Mouse (Mus musculus) midbrain, embryonic 16.5 days (tissue): ENCODE results near the gene Mgst3. TPM values are rescaled to one million over a fixed set of nuclear protein-coding genes. Genes with fewer than 3 reads are reported as not detected.

ENCODE experiments used
- ATAC-seq: fragments of 200-750 bp; cut with Nextera tagmentation; 2 replicates; pipeline ENCODE4 v1.8.0; 2017; ENCODE audit warnings: moderate TSS enrichment
- H3K27ac ChIP-seq: fragments of 300-500 bp; sonication (generic); 2 replicates; pipeline ENCODE4 v1.5.1; 2014; ENCODE audit warnings: mild to moderate bottlenecking, low read length, mixed read lengths
- H3K27me3 ChIP-seq: fragments of 300-500 bp; sonication (generic); 2 replicates; pipeline ENCODE4 v1.6.1; 2014; ENCODE audit warnings: low read depth, low read length, mixed read lengths; ENCODE audit not compliant: control insufficient read depth, insufficient read depth
- H3K36me3 ChIP-seq: fragments of 300-500 bp; sonication (generic); 2 replicates; pipeline ENCODE4 v1.6.1; 2014; ENCODE audit warnings: mild to moderate bottlenecking, low read length, moderate library complexity, mixed read lengths; ENCODE audit not compliant: control insufficient read depth, insufficient read depth
- H3K4me1 ChIP-seq: fragments of 300-500 bp; sonication (generic); 2 replicates; pipeline ENCODE4 v1.6.1; 2014; ENCODE audit warnings: mild to moderate bottlenecking, low read length, mixed read lengths; ENCODE audit not compliant: control insufficient read depth, insufficient read depth
- H3K4me2 ChIP-seq: fragments of 300-500 bp; sonication (generic); 2 replicates; pipeline ENCODE4 v1.6.1; 2014; ENCODE audit warnings: mild to moderate bottlenecking, low read length, mixed read lengths
- H3K4me3 ChIP-seq: fragments of 300-500 bp; sonication (generic); 2 replicates; pipeline ENCODE4 v1.5.1; 2014; ENCODE audit warnings: low read depth, mild to moderate bottlenecking, low read length, moderate library complexity, mixed read lengths
- H3K9ac ChIP-seq: fragments of 300-500 bp; sonication (generic); 2 replicates; pipeline ENCODE4 v1.6.1; 2014; ENCODE audit warnings: low read depth, low read length, mixed read lengths
- H3K9me3 ChIP-seq: fragments of 300-500 bp; sonication (generic); replicated peaks from 2 replicates; pipeline ENCODE4 v1.6.1; 2014; ENCODE audit warnings: mild to moderate bottlenecking, low read length, mixed read lengths; ENCODE audit not compliant: control insufficient read depth, poor library complexity, severe bottlenecking
- WGBS: fragments of 180-500 bp; shearing (Covaris S2); extraction: QIAGEN DNeasy Blood & Tissue Kit; methylation state at CpG from one replicate; pipeline ENCODE4 v1.1.7; 2014; 5-methylcytosine and 5-hydroxymethylcytosine counted together
- polyA plus RNA-seq: library from polyadenylated mRNA; unstranded; fragments of >200 nt; fragmentation: Nextera tagmentation; extraction: Ambion mirVana; gene quantifications from 2 replicates; pipeline ENCODE4 v1.2.1, GENCODE M21; 2015

The Mgst3 gene
- polyA plus RNA-seq, 1 experiment from 2014 or later: 170 TPM

DNA sequence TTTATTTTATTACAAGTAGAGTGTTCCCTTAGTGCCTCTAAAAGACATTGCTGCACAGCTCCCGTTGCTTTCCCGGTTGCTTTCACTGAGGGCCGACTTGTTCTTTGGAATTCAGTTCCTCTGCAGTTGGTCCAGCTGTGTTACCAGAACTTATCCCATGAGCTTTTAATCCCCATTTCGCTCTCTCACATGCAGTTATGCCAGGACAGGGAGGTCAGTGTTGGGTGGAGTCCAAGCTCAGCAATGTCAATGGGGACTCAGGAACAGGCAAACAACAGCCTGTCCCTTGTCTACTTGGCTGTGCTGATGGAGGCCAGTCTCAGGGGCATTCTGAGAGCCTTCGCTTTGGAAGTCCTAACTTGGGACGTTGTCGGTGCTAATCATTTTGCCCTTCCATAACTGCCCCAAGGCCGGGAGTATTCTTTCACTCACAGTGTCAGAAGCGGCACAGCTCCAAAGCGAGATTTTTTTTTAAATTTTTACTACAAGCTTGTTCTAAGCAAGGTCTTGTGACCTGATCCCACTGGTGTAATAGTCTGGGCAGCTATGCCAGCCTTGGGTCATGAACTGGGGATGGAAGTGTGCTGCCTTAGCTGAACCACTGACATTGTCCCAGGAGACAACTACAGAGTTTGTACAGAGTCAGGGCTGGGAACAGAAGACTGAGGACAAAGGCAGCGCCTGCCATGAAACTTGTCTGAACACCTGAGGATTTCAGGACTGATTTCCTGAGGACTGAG, 29.0 kb upstream of the Mgst3 start:
- Histone ChIP-seq H3K9me3 (no peaks in the 10 kb centered on the region), H3K27ac (no peak overlapping the region), H3K4me3 (no peak overlapping the region), H3K36me3 (no peaks in the 10 kb centered on the region), H3K9ac (no peak overlapping the region), H3K27me3 (no peaks in the 10 kb centered on the region), H3K4me2 (no peak overlapping the region), H3K4me1 (no peaks in the 10 kb centered on the region)
- no peak for ATAC-seq
- 70% methylated on average over 11 of the region's 11 CpGs for WGBS

DNA sequence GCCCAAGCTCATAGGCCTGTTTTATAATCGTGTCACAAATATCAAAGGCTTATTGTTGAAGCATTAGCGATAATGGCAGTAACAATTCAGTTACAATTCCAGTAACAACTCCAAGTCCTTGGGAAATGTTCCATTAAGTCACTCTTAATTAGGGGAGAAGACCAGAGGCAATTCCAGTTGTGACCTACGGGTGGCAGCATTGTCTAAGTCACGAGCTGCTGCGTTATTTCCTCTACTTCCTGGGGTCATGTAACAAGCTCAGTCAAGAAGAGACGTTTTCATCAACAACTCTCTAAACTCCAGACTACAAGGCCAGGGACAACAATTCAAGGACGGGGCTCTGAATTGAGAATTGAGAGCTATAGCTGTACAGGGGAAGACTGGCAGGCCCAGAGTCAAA, 21.2 kb upstream of the Mgst3 start:
- Histone ChIP-seq H3K9me3 (no peaks in the 10 kb centered on the region), H3K9ac (no peak overlapping the region), H3K4me3 (no peak overlapping the region), H3K4me1 (no peaks in the 10 kb centered on the region), H3K27me3 (no peaks in the 10 kb centered on the region), H3K27ac (no peak overlapping the region), H3K36me3 (no peaks in the 10 kb centered on the region), H3K4me2 (no peak overlapping the region)
- 3% methylated on average over 7 of the region's 7 CpGs for WGBS
- peak; percentile 60 for ATAC-seq

DNA sequence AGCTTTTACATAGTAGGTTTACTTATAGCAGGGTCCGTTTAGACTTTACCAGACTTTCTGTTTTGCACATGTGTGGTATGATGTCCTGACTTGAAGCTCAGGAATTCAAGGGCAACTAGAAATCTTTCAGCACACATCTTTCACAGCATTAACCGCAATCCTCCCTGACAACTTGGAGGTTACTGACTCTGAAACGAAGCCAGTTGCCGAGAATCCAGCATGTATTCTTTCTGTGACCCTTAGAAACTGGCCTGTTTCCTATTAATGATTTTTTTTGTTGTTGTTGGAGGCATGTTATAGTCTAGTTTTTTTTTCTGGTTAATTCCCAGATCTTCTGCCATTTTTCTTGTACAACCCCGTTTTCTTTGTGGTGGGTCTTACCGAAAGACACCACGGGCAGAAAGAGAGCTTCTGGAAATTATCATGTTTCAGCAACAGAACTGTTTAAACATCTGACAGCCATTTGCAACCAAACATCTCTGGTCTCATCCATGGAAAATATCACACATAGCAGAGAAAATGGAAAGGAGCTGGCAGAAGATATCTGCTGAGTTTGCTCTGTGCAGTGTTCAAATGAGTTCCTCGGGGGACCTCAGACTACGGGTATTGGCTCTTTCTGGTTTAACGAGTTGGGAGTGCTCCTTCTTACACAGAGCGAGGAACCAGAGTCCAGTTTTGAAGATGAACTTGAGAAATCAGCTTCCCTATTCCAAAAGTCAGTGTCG, 18.5 kb upstream of the Mgst3 start:
- Histone ChIP-seq H3K9me3 (no peaks in the 10 kb centered on the region), H3K4me1 (no peaks in the 10 kb centered on the region), H3K27ac (no peak overlapping the region), H3K9ac (no peak overlapping the region), H3K36me3 (no peaks in the 10 kb centered on the region), H3K4me3 (no peak overlapping the region), H3K4me2 (no peak overlapping the region), H3K27me3 (no peaks in the 10 kb centered on the region)
- ATAC-seq: no peak
- 80% methylated on average over 12 of the region's 12 CpGs for WGBS

DNA sequence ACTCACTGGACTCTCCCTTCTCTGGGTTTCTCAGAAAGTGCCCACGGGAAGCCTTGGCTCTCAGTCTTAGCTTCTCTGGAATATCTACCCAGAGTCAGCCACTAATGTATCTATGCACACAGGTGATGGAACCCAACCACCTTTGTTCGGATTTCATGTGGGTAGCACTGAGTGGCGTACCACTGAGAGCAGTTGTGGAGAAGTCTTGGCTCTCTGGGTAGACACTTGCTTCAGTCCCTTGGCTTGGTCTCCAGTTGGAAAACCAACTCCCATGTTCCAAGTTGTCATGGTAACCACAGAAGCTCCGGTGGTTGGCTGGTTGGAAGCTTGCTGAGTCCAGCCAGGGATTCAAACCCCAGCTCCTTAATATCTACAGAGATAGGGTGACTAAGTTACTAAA, 16.0 kb upstream of the Mgst3 start:
- no peak overlapping the region for H3K27ac ChIP-seq
- 80% methylated on average over 4 of the region's 4 CpGs for WGBS
- H3K36me3 ChIP-seq: no peaks in the 10 kb centered on the region
- H3K4me3 ChIP-seq: no peak overlapping the region
- H3K4me2 ChIP-seq: no peak overlapping the region
- no peaks in the 10 kb centered on the region for H3K9me3 ChIP-seq
- no peaks in the 10 kb centered on the region for H3K4me1 ChIP-seq
- no peak overlapping the region for H3K9ac ChIP-seq
- no peak for ATAC-seq
- peaks cover 3% of the 10 kb centered on the region; the same call in 1 of the 2 replicates for H3K27me3 ChIP-seq

DNA sequence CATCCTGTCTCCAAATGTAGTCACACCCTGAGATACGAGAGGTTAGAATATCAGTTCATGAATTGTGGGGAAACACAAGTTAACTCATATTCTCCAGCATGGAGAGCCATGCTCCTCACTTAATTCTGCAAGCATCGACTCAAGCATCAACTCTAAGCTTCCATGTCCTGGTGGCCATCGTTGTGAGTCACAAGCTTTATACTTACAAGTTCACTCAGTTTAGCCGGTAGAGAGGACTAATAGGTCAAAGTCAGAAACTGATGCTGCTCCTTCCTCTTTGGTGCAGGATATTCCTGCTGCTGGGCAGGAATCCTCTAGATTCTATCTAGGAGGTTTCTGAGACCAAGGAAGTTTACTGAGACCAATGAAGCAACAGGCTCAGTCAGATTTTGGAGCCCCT, 11.6 kb upstream of the Mgst3 start:
- H3K4me3 ChIP-seq: no peak overlapping the region
- H3K4me2 ChIP-seq: no peak overlapping the region
- no peak overlapping the region for H3K27ac ChIP-seq
- H3K36me3 ChIP-seq: no peaks in the 10 kb centered on the region
- H3K4me1 ChIP-seq: no peaks in the 10 kb centered on the region
- H3K27me3 ChIP-seq: peaks cover 3% of the 10 kb centered on the region; the same call in 1 of the 2 replicates
- no peak for ATAC-seq
- H3K9ac ChIP-seq: no peak overlapping the region
- H3K9me3 ChIP-seq: no peaks in the 10 kb centered on the region
- 87% methylated on average over 4 of the region's 4 CpGs for WGBS

DNA sequence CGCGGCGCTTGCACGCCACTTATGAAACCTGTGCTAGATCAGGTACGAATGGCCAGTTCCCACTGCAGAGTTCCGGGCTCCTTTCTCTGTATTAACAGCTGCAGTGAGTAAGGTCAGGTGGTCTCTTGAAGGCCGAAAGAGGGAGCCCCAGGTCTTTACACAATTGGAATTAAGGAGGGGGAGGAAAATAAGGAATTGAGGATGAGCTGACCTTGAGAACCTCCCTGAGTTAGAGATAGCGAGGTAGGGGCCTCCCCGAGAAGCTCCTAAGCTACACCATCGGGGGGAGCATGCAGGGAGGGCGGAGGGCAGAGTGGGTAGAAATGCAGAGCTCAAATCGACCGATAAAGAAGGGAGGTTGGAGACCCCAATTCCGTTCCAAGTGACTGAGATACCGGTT, 360 bp downstream of the Mgst3 start:
- Histone ChIP-seq H3K9me3 (no peaks in the 10 kb centered on the region), H3K4me1 (peaks cover 14% of the 10 kb centered on the region), H3K9ac (peak overlapping the region; percentile 73), H3K4me2 (peak overlapping the region; percentile 94), H3K27ac (peak overlapping the region; percentile 82), H3K4me3 (peak overlapping the region; percentile 73), H3K27me3 (peaks cover 2% of the 10 kb centered on the region; the same call in 1 of the 2 replicates), H3K36me3 (no peaks in the 10 kb centered on the region)
- WGBS: under 1% methylated on average over 15 of the region's 15 CpGs
- peak; percentile 77 for ATAC-seq

DNA sequence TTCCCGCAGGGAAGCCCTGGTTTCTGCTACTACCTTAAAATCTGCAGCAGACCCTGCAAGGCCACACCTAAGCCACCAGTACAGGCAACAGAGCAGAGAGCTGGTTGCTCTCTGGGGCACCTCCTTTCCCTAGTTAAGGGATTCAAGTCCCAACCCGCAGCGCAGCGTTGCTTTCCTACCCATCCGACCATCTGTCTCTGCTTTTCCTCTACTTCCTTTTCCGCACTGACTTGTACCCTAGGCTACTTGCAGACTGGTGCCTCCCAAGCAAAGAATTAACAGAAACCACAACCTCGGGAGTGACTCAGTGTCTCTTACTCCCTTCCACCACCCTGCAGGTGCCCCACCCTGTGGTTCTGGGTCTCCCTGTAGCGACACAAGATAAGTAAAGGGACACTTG, 954 bp downstream of the Mgst3 start:
- Histone ChIP-seq H3K4me1 (peaks cover 14% of the 10 kb centered on the region), H3K27me3 (peaks cover 2% of the 10 kb centered on the region; the same call in 1 of the 2 replicates), H3K27ac (peak overlapping the region; percentile 82; the same call in 1 of the 2 replicates), H3K36me3 (no peaks in the 10 kb centered on the region), H3K9me3 (no peaks in the 10 kb centered on the region), H3K4me2 (peak overlapping the region; percentile 94), H3K9ac (peak overlapping the region; percentile 73), H3K4me3 (peak overlapping the region; percentile 73)
- 12% methylated on average over 8 of the region's 8 CpGs for WGBS
- ATAC-seq: no peak

DNA sequence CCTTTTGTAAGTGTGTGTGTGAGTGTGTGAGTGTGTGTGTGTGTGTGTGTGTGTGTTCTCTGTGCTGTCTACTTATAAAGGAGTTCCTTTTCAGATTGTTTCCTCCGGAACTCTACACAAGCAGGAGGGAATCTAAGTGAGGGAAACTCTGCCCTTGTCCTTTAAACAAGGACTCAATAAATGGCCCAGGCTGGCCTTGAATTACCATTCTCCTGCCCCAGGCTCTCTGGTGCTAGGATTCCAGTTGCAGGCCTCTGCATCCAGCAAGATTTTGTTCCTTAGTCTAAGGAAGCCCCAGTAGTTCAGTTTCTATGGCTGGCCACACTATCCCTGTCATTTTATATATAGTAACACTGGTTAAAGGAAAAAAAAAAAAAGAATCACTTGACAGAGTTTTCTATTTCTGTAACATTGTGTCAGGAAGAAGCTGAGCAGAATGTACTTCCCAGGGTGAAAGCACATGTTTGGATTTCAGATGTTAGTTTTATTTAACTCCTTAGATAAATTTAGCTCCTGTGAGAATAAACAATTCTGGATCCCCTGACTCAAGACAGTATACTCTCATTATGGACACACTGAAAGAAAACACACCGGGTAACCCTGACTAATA, 1.5 kb downstream of the Mgst3 start:
- no peak for ATAC-seq
- Histone ChIP-seq H3K4me3 (peak overlapping the region; percentile 73), H3K9me3 (no peaks in the 10 kb centered on the region), H3K9ac (peak overlapping the region; percentile 73), H3K36me3 (no peaks in the 10 kb centered on the region), H3K27me3 (peaks cover 2% of the 10 kb centered on the region; the same call in 1 of the 2 replicates), H3K4me1 (peaks cover 14% of the 10 kb centered on the region), H3K27ac (no peak overlapping the region), H3K4me2 (peak overlapping the region; percentile 94)
- WGBS: 60% methylated on average over 2 of the region's 2 CpGs

DNA sequence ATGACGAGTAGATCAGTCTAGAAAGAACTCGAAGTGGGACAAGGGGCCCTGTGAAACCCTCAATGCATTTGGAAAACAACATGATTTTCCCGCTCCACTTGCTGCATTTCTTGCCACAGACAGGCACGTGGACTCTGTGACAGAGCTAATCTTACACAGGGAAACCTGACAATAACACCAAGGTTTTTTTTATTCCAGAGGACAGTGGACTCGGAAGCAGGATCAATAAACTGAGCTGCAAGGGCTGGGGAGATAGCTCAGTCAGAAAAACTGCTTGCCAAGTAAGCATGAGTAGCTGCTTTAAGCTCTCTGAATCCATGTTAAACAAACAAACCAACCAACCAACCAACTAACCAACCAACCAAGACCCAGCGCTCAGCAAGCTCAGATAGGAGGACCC, 2.4 kb downstream of the Mgst3 start:
- no peak overlapping the region for H3K27ac ChIP-seq
- no peak overlapping the region for H3K4me3 ChIP-seq
- no peak for ATAC-seq
- no peaks in the 10 kb centered on the region for H3K36me3 ChIP-seq
- H3K27me3 ChIP-seq: peaks cover 2% of the 10 kb centered on the region; the same call in 1 of the 2 replicates
- WGBS: 76% methylated on average over 6 of the region's 6 CpGs
- no peak overlapping the region for H3K4me2 ChIP-seq
- peaks cover 14% of the 10 kb centered on the region for H3K4me1 ChIP-seq
- no peaks in the 10 kb centered on the region for H3K9me3 ChIP-seq
- no peak overlapping the region for H3K9ac ChIP-seq
